Mouse (Mus musculus) cerebellum, adult 2 months (tissue): ENCODE results near the gene Gm2310.

Source experiments
- CTCF ChIP-seq: fragments of 200-500 bp; IDR thresholded peaks from 2 replicates; pipeline ENCODE4 v1.5.1; 2011; ENCODE audit warnings: low read depth, mild to moderate bottlenecking, control low read depth, low read length, moderate library complexity, borderline replicate concordance; ENCODE audit not compliant: insufficient read depth
- POLR2A ChIP-seq: fragments of 200-500 bp; IDR thresholded peaks from 2 replicates; pipeline ENCODE4 v1.6.1; 2011; ENCODE audit warnings: low read length, control low read depth, borderline replicate concordance; ENCODE audit not compliant: insufficient read depth

GRCm38 (mm10) chr15:8512957-8513356 is 6.8 kb downstream of the Gm2310 start:
- TF ChIP-seq CTCF: no peak
- no peak for TF ChIP-seq POLR2A
